Mouse (Mus musculus): Measurements from ENCODE around the gene Fam92b. TPM values are rescaled to one million over a fixed set of nuclear protein-coding genes. Genes with fewer than 3 reads are reported as not detected.

Fam92b gene
- polyA plus RNA-seq, 1 experiment, result not detected

GRCm38 (mm10) chr8:120164026-120164425, 13.2 kb downstream of the Fam92b start:
- Histone ChIP-seq H3K36me3 (ENCODE audit: control insufficient read depth) (no peaks in the 10 kb centered on the region), H3K27me3 (ENCODE audit: control insufficient read depth) (no peaks in the 10 kb centered on the region; the same call in 1 of the 2 replicates), H3K9me3 (ENCODE audit: control insufficient read depth, low read length) (no peaks in the 10 kb centered on the region), H3K4me3 (replicated peaks) (no peak overlapping the region), H3K4me1 (ENCODE audit: control insufficient read depth) (no peaks in the 10 kb centered on the region)
- TF ChIP-seq TAL1 (IDR thresholded peaks at IDR 0.05; ENCODE audit: low read length) (no peak), GATA1 (IDR thresholded peaks at IDR 0.05; ENCODE audit: low read length) (no peak)

GRCm38 (mm10) chr8:120163376-120163775, 13.9 kb downstream of the Fam92b start:
- no peaks in the 10 kb centered on the region for H3K9me3 ChIP-seq (ENCODE audit: control insufficient read depth, low read length)
- no peaks in the 10 kb centered on the region; the same call in 1 of the 2 replicates for H3K27me3 ChIP-seq (ENCODE audit: control insufficient read depth)
- H3K4me3 ChIP-seq (replicated peaks), result no peak overlapping the region
- TF ChIP-seq GATA1 (IDR thresholded peaks at IDR 0.05; ENCODE audit: low read length) (no peak), TAL1 (IDR thresholded peaks at IDR 0.05; ENCODE audit: low read length) (no peak)
- no peaks in the 10 kb centered on the region for H3K4me1 ChIP-seq (ENCODE audit: control insufficient read depth)
- no peaks in the 10 kb centered on the region for H3K36me3 ChIP-seq (ENCODE audit: control insufficient read depth)

GRCm38 (mm10) chr8:120162404-120162752, 14.9 kb downstream of the Fam92b start:
- Histone ChIP-seq H3K4me1 (ENCODE audit: control insufficient read depth) (no peaks in the 10 kb centered on the region), H3K4me3 (replicated peaks) (no peak overlapping the region), H3K27me3 (ENCODE audit: control insufficient read depth) (no peaks in the 10 kb centered on the region), H3K36me3 (ENCODE audit: control insufficient read depth) (no peaks in the 10 kb centered on the region), H3K9me3 (ENCODE audit: control insufficient read depth, low read length) (no peaks in the 10 kb centered on the region)
- TF ChIP-seq GATA1 (IDR thresholded peaks at IDR 0.05; ENCODE audit: low read length) (no peak), TAL1 (IDR thresholded peaks at IDR 0.05; ENCODE audit: low read length) (no peak)

- TF ChIP-seq TAL1 (IDR thresholded peaks at IDR 0.05; ENCODE audit: low read length), result no peak
- TF ChIP-seq GATA1 (IDR thresholded peaks at IDR 0.05; ENCODE audit: low read length), result no peak
- no peaks in the 10 kb centered on the region for H3K4me1 ChIP-seq (ENCODE audit: control insufficient read depth)
- no peak overlapping the region for H3K4me3 ChIP-seq (replicated peaks)
- H3K36me3 ChIP-seq (ENCODE audit: control insufficient read depth), result no peaks in the 10 kb centered on the region
- H3K9me3 ChIP-seq (ENCODE audit: control insufficient read depth, low read length), result no peaks in the 10 kb centered on the region
- H3K27me3 ChIP-seq (ENCODE audit: control insufficient read depth), result no peaks in the 10 kb centered on the region
Observed at GRCm38 (mm10) chr8:120161658-120162403, 15.4 kb downstream of the Fam92b start.

GRCm38 (mm10) chr8:120160366-120160765, 16.9 kb downstream of the Fam92b start:
- TF ChIP-seq GATA1 (IDR thresholded peaks at IDR 0.05; ENCODE audit: low read length), result no peak
- TF ChIP-seq TAL1 (IDR thresholded peaks at IDR 0.05; ENCODE audit: low read length), result no peak
- Histone ChIP-seq H3K27me3 (ENCODE audit: control insufficient read depth) (no peaks in the 10 kb centered on the region), H3K4me1 (ENCODE audit: control insufficient read depth) (no peaks in the 10 kb centered on the region), H3K9me3 (ENCODE audit: control insufficient read depth, low read length) (no peaks in the 10 kb centered on the region), H3K4me3 (replicated peaks) (no peak overlapping the region), H3K36me3 (ENCODE audit: control insufficient read depth) (no peaks in the 10 kb centered on the region)

- H3K4me3 ChIP-seq (replicated peaks), result no peak overlapping the region
- H3K36me3 ChIP-seq (ENCODE audit: control insufficient read depth), result no peaks in the 10 kb centered on the region
- H3K27me3 ChIP-seq (ENCODE audit: control insufficient read depth), result no peaks in the 10 kb centered on the region
- H3K9me3 ChIP-seq (ENCODE audit: control insufficient read depth, low read length), result no peaks in the 10 kb centered on the region
- no peaks in the 10 kb centered on the region for H3K4me1 ChIP-seq (ENCODE audit: control insufficient read depth)
- no peak for TF ChIP-seq GATA1 (IDR thresholded peaks at IDR 0.05; ENCODE audit: low read length)
- no peak for TF ChIP-seq TAL1 (IDR thresholded peaks at IDR 0.05; ENCODE audit: low read length)
Observed at GRCm38 (mm10) chr8:120152636-120153035, 24.6 kb downstream of the Fam92b start.

GRCm38 (mm10) chr8:120151151-120151550, 26.1 kb downstream of the Fam92b start:
- Histone ChIP-seq H3K4me3 (replicated peaks) (no peak overlapping the region), H3K27me3 (ENCODE audit: control insufficient read depth) (no peaks in the 10 kb centered on the region), H3K9me3 (ENCODE audit: control insufficient read depth, low read length) (no peaks in the 10 kb centered on the region), H3K4me1 (ENCODE audit: control insufficient read depth) (no peaks in the 10 kb centered on the region), H3K36me3 (ENCODE audit: control insufficient read depth) (no peaks in the 10 kb centered on the region)
- TF ChIP-seq TAL1 (IDR thresholded peaks at IDR 0.05; ENCODE audit: low read length) (no peak), GATA1 (IDR thresholded peaks at IDR 0.05; ENCODE audit: low read length) (no peak)

- Histone ChIP-seq H3K4me3 (replicated peaks) (no peak overlapping the region), H3K4me1 (ENCODE audit: control insufficient read depth) (no peaks in the 10 kb centered on the region), H3K27me3 (ENCODE audit: control insufficient read depth) (no peaks in the 10 kb centered on the region), H3K36me3 (ENCODE audit: control insufficient read depth) (no peaks in the 10 kb centered on the region), H3K9me3 (ENCODE audit: control insufficient read depth, low read length) (no peaks in the 10 kb centered on the region)
- TF ChIP-seq TAL1 (IDR thresholded peaks at IDR 0.05; ENCODE audit: low read length), result no peak
- no peak for TF ChIP-seq GATA1 (IDR thresholded peaks at IDR 0.05; ENCODE audit: low read length)
Observed at GRCm38 (mm10) chr8:120150028-120150427, 27.2 kb downstream of the Fam92b start.

GRCm38 (mm10) chr8:120146051-120146450, 31.2 kb downstream of the Fam92b start:
- Histone ChIP-seq H3K9me3 (ENCODE audit: control insufficient read depth, low read length) (no peaks in the 10 kb centered on the region), H3K36me3 (ENCODE audit: control insufficient read depth) (no peaks in the 10 kb centered on the region), H3K4me3 (replicated peaks) (no peak overlapping the region), H3K27me3 (ENCODE audit: control insufficient read depth) (no peaks in the 10 kb centered on the region), H3K4me1 (ENCODE audit: control insufficient read depth) (no peaks in the 10 kb centered on the region)
- TF ChIP-seq TAL1 (IDR thresholded peaks at IDR 0.05; ENCODE audit: low read length) (no peak), GATA1 (IDR thresholded peaks at IDR 0.05; ENCODE audit: low read length) (no peak)

Measured in erythroblast, embryonic 14.5 days (primary cell).